Mouse (Mus musculus) cortical plate, adult 2 months (tissue): ENCODE measurements at regions not wholly inside any gene's neighbourhood (a gene's known extent, or its start where the extent isn't known, plus 50 kb on each side); places are given as distances from the start of the nearest gene placed in this dataset.

Experiments
- CTCF ChIP-seq: fragments of 200-500 bp; IDR thresholded peaks from 2 replicates; pipeline ENCODE4 v1.5.1; 2011; ENCODE audit warnings: mild to moderate bottlenecking, control low read depth, low read length; ENCODE audit not compliant: insufficient read depth; ENCODE audit errors: extremely low read depth
- POLR2A ChIP-seq: fragments of 200-500 bp; IDR thresholded peaks from 2 replicates; pipeline ENCODE4 v1.6.1; 2011; ENCODE audit warnings: mild to moderate bottlenecking, low read length, control low read depth; ENCODE audit not compliant: insufficient read depth; ENCODE audit errors: extremely low read depth

DNA sequence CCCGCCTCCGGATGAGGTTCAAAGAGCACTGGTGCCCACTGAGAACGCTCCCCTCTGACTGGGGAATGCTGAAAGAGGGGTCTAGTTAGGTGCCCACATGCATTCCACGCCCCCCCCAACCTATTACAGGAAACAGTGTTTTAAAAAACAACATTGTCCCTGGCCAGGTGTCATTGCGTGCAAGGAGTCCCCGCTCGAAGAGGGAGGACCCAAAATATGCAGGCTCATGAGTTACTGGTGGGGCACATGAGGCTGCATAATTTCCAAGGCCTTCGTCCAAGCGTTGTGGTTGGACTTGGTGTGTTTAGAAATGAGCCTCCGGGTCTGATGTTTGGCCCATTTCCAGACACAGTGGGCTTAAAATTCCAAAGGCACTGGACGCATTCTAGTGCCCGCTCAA lies 72.9 kb upstream of the Mrps6 start:
- TF ChIP-seq CTCF (no peak), POLR2A (no peak)
